Mouse (Mus musculus): ENCODE measurements around the gene Dgki. TPM values are rescaled to one million over a fixed set of nuclear protein-coding genes. Genes with fewer than 3 reads are reported as not detected.

Dgki gene
- polyA plus RNA-seq, 1 experiment from 2014 or later: 0.85 TPM

GRCm38 (mm10) chr6:36844258-36844657 lies 455.7 kb downstream of the Dgki start:
- WGBS: 79% methylated on average over 6 of the region's 6 CpGs
- no peak overlapping the region for H3K27ac ChIP-seq
- no peak overlapping the region for H3K4me3 ChIP-seq
- no peaks in the 10 kb centered on the region for H3K9me3 ChIP-seq
- H3K27me3 ChIP-seq (ENCODE audit: insufficient read depth, poor library complexity, severe bottlenecking): no peaks in the 10 kb centered on the region
- H3K36me3 ChIP-seq: no peaks in the 10 kb centered on the region
- H3K4me1 ChIP-seq: peaks cover 3% of the 10 kb centered on the region
- no peak for DNase-seq (ENCODE audit: low spot score)

- no peaks in the 10 kb centered on the region for H3K9me3 ChIP-seq
- WGBS: 61% methylated on average over 3 of the region's 3 CpGs
- no peaks in the 10 kb centered on the region for H3K36me3 ChIP-seq
- no peak for DNase-seq (ENCODE audit: low spot score)
- no peaks in the 10 kb centered on the region for H3K27me3 ChIP-seq (ENCODE audit: insufficient read depth, poor library complexity, severe bottlenecking)
- H3K4me1 ChIP-seq: peaks cover 3% of the 10 kb centered on the region
- no peak overlapping the region for H3K4me3 ChIP-seq
- no peak overlapping the region for H3K27ac ChIP-seq
These were observed 456.9 kb downstream of the Dgki start for GRCm38 (mm10) chr6:36843031-36843488.

- no peak for DNase-seq (ENCODE audit: low spot score)
- Histone ChIP-seq H3K4me1 (peaks cover 3% of the 10 kb centered on the region), H3K36me3 (no peaks in the 10 kb centered on the region), H3K9me3 (no peaks in the 10 kb centered on the region), H3K27ac (no peak overlapping the region), H3K4me3 (no peak overlapping the region), H3K27me3 (ENCODE audit: insufficient read depth, poor library complexity, severe bottlenecking) (no peaks in the 10 kb centered on the region)
- WGBS: 81% methylated on average over 5 of the region's 5 CpGs
These were observed 457.7 kb downstream of the Dgki start for GRCm38 (mm10) chr6:36842101-36842922.

- Histone ChIP-seq H3K9me3 (no peaks in the 10 kb centered on the region), H3K4me1 (peaks cover 3% of the 10 kb centered on the region), H3K27me3 (ENCODE audit: insufficient read depth, poor library complexity, severe bottlenecking) (no peaks in the 10 kb centered on the region), H3K4me3 (no peak overlapping the region), H3K36me3 (no peaks in the 10 kb centered on the region), H3K27ac (no peak overlapping the region)
- 63% methylated on average over 3 of the region's 3 CpGs for WGBS
- DNase-seq (ENCODE audit: low spot score): no peak
These were observed 458.3 kb downstream of the Dgki start for GRCm38 (mm10) chr6:36841701-36842100.

GRCm38 (mm10) chr6:36841174-36841573 lies 458.8 kb downstream of the Dgki start:
- Histone ChIP-seq H3K27ac (no peak overlapping the region), H3K9me3 (no peaks in the 10 kb centered on the region), H3K36me3 (no peaks in the 10 kb centered on the region), H3K27me3 (ENCODE audit: insufficient read depth, poor library complexity, severe bottlenecking) (no peaks in the 10 kb centered on the region), H3K4me1 (peaks cover 3% of the 10 kb centered on the region), H3K4me3 (no peak overlapping the region)
- no peak for DNase-seq (ENCODE audit: low spot score)

GRCm38 (mm10) chr6:36838747-36839146 lies 461.2 kb downstream of the Dgki start:
- Histone ChIP-seq H3K4me3 (no peak overlapping the region), H3K27ac (no peak overlapping the region), H3K9me3 (no peaks in the 10 kb centered on the region), H3K36me3 (no peaks in the 10 kb centered on the region), H3K27me3 (ENCODE audit: insufficient read depth, poor library complexity, severe bottlenecking) (no peaks in the 10 kb centered on the region), H3K4me1 (peaks cover 3% of the 10 kb centered on the region)
- no peak for DNase-seq (ENCODE audit: low spot score)
- 100% methylated on average over 1 of the region's 1 CpGs for WGBS

GRCm38 (mm10) chr6:36835351-36835750 lies 464.6 kb downstream of the Dgki start:
- 70% methylated on average over 3 of the region's 3 CpGs for WGBS
- no peaks in the 10 kb centered on the region for H3K4me1 ChIP-seq
- DNase-seq (ENCODE audit: low spot score): no peak
- H3K27me3 ChIP-seq (ENCODE audit: insufficient read depth, poor library complexity, severe bottlenecking): no peaks in the 10 kb centered on the region
- H3K36me3 ChIP-seq: no peaks in the 10 kb centered on the region
- no peaks in the 10 kb centered on the region for H3K9me3 ChIP-seq
- no peak overlapping the region for H3K27ac ChIP-seq
- H3K4me3 ChIP-seq: no peak overlapping the region

- Histone ChIP-seq H3K4me1 (no peaks in the 10 kb centered on the region), H3K27ac (no peak overlapping the region), H3K36me3 (no peaks in the 10 kb centered on the region), H3K4me3 (no peak overlapping the region), H3K9me3 (no peaks in the 10 kb centered on the region), H3K27me3 (ENCODE audit: insufficient read depth, poor library complexity, severe bottlenecking) (no peaks in the 10 kb centered on the region)
- DNase-seq (ENCODE audit: low spot score): no peak
- WGBS: 82% methylated on average over 4 of the region's 4 CpGs
These were observed 465.2 kb downstream of the Dgki start for GRCm38 (mm10) chr6:36834695-36835265.

- H3K4me3 ChIP-seq: no peak overlapping the region
- 0 out of 2 replicates have a peak, but pooled peaks cover 3% of the 10 kb centered on the region for H3K9me3 ChIP-seq
- WGBS: 82% methylated on average over 4 of the region's 4 CpGs
- no peaks in the 10 kb centered on the region for H3K4me1 ChIP-seq
- no peak for DNase-seq (ENCODE audit: low spot score)
- H3K27me3 ChIP-seq (ENCODE audit: insufficient read depth, poor library complexity, severe bottlenecking): no peaks in the 10 kb centered on the region
- no peaks in the 10 kb centered on the region for H3K36me3 ChIP-seq
- no peak overlapping the region for H3K27ac ChIP-seq
These were observed 467.3 kb downstream of the Dgki start for GRCm38 (mm10) chr6:36832681-36833080.

- Histone ChIP-seq H3K4me1 (no peaks in the 10 kb centered on the region), H3K9me3 (0 out of 2 replicates have a peak, but pooled peaks cover 3% of the 10 kb centered on the region), H3K36me3 (no peaks in the 10 kb centered on the region), H3K27me3 (ENCODE audit: insufficient read depth, poor library complexity, severe bottlenecking) (no peaks in the 10 kb centered on the region), H3K27ac (no peak overlapping the region), H3K4me3 (no peak overlapping the region)
- DNase-seq (ENCODE audit: low spot score): no peak
- WGBS: 72% methylated on average over 2 of the region's 2 CpGs
These were observed 467.8 kb downstream of the Dgki start for GRCm38 (mm10) chr6:36832207-36832606.

- DNase-seq (ENCODE audit: low spot score): no peak
These were observed 469.5 kb downstream of the Dgki start for GRCm38 (mm10) chr6:36830371-36830925.

GRCm38 (mm10) chr6:36819784-36820050 lies 480.3 kb downstream of the Dgki start:
- Histone ChIP-seq H3K9me3 (no peaks in the 10 kb centered on the region), H3K4me3 (no peak overlapping the region), H3K27me3 (ENCODE audit: insufficient read depth, poor library complexity, severe bottlenecking) (no peaks in the 10 kb centered on the region), H3K36me3 (no peaks in the 10 kb centered on the region), H3K27ac (no peak overlapping the region), H3K4me1 (0 out of 2 replicates have a peak, but pooled peaks cover 2% of the 10 kb centered on the region)
- no peak for DNase-seq (ENCODE audit: low spot score)

More at GRCm38 (mm10) chr6:36830371-36830925, 469.5 kb downstream of the Dgki start:
- H3K4me1 ChIP-seq: no peaks in the 10 kb centered on the region
- no peaks in the 10 kb centered on the region for H3K36me3 ChIP-seq
- H3K27me3 ChIP-seq (ENCODE audit: insufficient read depth, poor library complexity, severe bottlenecking): no peaks in the 10 kb centered on the region
- H3K27ac ChIP-seq: no peak overlapping the region
- H3K9me3 ChIP-seq: 0 out of 2 replicates have a peak, but pooled peaks cover 3% of the 10 kb centered on the region
- WGBS: 84% methylated on average over 9 of the region's 9 CpGs
- H3K4me3 ChIP-seq: no peak overlapping the region

GRCm38 (mm10) chr6:36819019-36819783 lies 480.8 kb downstream of the Dgki start:
- Histone ChIP-seq H3K27ac (peak overlapping the region; percentile 22; the same call in 1 of the 2 replicates), H3K9me3 (no peaks in the 10 kb centered on the region)
- 63% methylated on average over 8 of the region's 8 CpGs for WGBS

More at GRCm38 (mm10) chr6:36819019-36819783, 480.8 kb downstream of the Dgki start:
- Histone ChIP-seq H3K4me1 (0 out of 2 replicates have a peak, but pooled peaks cover 2% of the 10 kb centered on the region), H3K4me3 (no peak overlapping the region), H3K27me3 (ENCODE audit: insufficient read depth, poor library complexity, severe bottlenecking) (no peaks in the 10 kb centered on the region), H3K36me3 (no peaks in the 10 kb centered on the region)
- no peak for DNase-seq (ENCODE audit: low spot score)
